Mouse (Mus musculus): Measurements from ENCODE around the gene Fbxw8.

Fbxw8 gene

DNA sequence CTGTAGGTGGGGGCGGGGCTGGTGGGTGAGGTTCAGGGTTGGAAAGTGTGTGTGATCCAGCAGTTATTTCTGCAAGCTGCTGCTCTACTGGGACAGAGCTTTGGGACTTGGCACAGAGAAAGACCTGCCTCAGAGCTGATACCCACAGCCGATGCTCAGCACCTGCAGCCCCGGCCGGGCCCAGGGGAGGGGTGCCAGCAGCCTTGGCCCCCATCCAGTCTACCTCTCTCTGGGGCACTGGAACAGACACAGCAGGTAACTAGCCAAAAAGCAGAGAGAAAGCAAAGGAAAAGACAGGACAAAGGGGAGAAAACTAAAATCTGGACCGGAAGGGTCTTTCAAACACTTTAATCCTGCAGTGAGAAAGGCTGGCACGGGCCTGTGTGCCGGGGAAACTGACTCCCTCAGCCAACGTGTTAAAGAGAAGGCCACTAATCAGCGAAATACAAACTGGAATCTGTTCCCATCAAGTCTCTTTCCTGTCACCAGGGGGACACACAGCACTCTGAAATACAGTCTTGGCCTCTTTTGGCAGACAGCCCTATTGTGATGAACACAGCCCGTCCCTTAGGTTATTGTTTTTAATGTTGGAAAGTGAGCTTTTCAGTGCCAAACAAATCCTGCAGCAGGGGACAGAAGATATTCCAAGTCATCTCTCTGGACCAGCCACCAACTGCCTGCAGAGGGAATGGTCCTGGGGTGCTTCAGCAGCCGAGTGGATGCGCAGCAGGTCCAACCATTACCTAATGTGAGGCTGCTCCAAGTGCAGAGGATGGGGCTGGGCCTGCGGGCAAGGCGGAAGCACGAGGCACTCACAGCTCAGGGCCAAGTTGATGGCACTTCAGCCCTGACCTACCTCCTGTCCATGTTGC is 78.3 kb downstream of the Fbxw8 start:
- DNase-seq (ENCODE audit: low spot score in 2 of 2), result no peak

DNA sequence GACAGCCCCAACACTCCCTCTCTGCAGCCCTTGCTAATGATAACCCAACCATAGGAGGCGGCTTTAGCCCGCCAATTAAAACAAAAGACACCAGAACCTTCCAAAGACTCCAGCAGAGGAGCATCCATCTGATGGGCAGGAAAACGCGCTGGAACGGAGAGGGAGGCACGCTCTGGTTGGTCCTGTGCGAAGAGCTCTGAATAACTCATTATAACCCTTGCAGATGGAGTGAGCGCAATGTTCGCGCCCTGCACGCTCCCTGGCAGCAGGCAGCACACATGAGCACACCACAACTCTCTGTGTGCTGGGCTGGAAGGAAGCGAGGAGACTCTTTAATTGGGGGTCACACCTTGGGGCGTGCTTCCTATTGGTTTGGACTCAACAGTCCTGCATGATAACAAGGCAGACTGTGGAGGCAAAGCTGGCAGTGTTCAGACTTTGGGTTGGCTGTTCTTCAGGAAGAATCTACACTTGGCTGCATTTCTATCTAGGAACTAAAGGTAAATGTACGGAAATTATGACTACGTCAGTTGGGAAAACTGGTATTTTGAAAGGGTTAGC is 82.0 kb downstream of the Fbxw8 start:
- no peak for DNase-seq (ENCODE audit: low spot score in 2 of 2)

- no peak for DNase-seq (ENCODE audit: low spot score in 2 of 2)
Measured at GRCm38 (mm10) chr5:118071766-118072165, 83.5 kb downstream of the Fbxw8 start.

GRCm38 (mm10) chr5:118069315-118069714 is 85.9 kb downstream of the Fbxw8 start:
- DNase-seq (ENCODE audit: low spot score in 2 of 2), result peak in 1 of 2 experiments; percentile 58

- DNase-seq (ENCODE audit: low spot score in 2 of 2), result no peak
Measured at GRCm38 (mm10) chr5:118067984-118068494, 87.2 kb downstream of the Fbxw8 start.

- no peak for DNase-seq (ENCODE audit: low spot score in 2 of 2)
Measured at GRCm38 (mm10) chr5:118067572-118067971, 87.7 kb downstream of the Fbxw8 start.

DNA sequence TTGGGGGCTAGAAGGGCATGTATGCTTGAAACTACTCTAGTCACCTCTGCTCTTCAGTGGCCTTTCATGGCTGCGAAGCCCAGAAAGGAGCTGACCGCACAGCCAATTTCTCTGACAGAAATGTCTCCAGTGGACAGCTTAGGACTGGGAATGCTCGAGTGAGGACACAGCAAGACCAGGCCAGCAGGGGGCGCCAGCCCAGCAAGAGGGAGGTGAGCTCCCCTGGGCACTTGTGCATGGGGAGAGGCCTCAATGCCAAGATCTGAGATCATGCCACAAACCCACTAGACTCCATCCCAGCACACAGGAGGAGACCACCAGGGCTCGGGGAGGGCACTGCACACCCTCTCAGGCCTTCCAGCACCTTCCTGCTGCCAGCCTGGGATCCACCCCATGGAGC is 88.4 kb downstream of the Fbxw8 start:
- DNase-seq (ENCODE audit: low spot score in 2 of 2), result no peak

- peak; percentile 47 to 74 for DNase-seq (ENCODE audit: low spot score in 2 of 2)
Measured at GRCm38 (mm10) chr5:118065516-118066255, 89.6 kb downstream of the Fbxw8 start.

DNA sequence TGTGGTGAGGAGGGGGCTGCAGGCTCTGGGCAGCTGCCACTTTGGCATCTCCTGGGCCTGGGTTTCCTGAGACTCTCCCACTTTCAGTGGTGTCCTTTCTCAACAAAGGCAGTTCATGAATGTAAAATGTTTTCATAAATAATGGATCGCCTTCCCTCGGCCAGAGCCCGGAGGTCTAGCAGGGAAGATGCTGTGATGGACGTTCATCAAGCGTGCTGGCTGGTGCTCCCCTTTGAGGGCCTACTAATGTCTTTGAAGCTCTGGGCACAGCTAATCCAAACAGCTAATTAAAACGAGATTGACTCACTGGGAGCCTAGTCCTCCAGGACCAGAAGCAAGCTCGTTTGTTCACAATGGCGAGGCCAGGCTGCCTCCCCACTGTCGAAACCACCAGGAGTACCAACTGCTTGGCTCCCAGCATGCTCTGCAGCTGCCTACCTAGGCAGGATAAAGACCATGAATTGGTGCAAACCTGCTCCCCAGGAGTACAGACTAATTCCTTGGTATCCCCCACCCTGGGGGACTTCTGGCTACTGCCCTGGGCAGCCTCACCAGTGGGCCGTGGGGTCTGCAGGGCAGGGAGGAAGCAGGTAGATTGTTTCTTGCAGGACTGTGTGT is 90.9 kb downstream of the Fbxw8 start:
- no peak for DNase-seq (ENCODE audit: low spot score in 2 of 2)

DNA sequence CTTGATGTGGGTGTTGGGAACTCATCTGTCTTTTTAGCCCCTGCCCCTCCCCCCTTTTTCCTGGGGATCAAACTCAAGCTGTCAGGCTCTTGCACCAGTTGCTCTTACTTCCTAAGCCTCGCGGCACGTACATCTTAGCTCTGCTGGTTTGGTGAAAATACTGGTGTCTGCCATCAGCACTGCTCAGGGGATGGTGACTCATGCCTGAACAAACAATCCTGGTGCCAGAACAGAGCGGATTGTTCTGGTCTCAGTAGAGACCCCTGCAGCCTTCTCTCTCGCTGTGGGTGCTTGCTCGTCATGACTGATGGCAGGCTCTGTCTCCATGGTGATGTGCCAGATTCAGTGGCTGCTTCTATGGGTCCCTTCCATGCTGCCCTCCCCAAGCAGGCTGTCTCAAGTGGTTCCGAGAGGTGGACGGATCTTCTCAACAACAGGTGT is 92.1 kb downstream of the Fbxw8 start:
- DNase-seq (ENCODE audit: low spot score in 2 of 2), result no peak

DNA sequence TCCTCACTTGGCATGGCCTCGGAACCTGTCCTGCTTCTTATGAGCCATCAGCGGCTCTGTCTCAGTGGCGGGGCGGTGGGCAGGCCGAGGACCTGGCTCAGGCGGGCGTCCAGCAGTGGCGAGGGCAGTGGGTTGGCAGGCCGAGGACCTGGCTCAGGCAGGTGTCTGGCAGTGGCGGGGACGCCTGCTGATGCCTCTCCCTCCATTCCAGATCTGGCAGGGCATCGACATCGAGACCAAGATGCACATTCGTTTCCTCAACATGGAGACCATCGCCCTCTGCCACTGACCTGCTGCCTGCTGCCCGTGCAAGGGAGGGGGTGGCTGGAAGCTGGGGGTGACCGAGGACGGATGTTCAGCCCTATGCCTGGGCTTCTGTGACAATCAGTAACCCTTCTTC is 93.9 kb downstream of the Fbxw8 start:
- DNase-seq (ENCODE audit: low spot score in 2 of 2), result no peak

DNA sequence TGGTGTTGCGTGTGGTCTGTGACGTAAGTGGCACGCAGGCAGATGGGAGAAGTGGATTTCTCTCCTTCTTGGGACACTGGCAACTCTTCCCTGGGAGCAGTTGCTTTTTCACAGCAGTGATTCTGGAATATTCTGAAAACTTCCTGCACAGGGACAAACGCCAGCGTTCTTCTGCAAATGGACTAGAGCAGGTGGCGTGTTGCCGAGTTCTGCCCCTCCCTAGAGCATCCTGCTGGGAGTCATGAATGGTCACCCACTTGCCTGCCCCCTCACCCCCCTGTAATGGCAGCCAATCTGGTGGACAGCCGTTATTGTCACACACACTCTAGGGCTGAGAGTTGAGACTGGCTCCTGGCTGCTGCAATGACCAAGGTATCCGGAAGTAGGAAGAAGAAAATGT is 95.6 kb downstream of the Fbxw8 start:
- no peak for DNase-seq (ENCODE audit: low spot score in 2 of 2)

DNA sequence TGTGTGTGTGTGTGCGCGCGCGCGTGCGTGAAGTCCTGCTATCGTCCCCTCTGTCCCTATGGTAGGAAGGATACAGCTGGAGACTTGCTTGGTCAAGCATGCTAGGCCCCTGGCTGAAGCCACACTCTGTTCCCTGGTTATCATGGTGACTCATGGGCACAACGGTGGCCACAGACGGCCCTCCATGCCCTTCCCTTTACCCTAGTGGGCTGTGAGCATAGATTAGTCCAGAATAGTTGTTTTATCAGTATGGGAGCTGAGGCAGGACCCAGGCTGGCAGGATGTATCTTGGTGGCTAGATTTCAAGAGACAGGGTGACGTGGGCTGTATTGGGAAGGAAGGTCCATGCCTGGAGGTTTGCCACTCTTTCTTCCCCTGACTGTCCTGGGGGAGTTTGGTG is 96.4 kb downstream of the Fbxw8 start:
- peak; percentile 72 to 78 for DNase-seq (ENCODE audit: low spot score in 2 of 2)

DNA sequence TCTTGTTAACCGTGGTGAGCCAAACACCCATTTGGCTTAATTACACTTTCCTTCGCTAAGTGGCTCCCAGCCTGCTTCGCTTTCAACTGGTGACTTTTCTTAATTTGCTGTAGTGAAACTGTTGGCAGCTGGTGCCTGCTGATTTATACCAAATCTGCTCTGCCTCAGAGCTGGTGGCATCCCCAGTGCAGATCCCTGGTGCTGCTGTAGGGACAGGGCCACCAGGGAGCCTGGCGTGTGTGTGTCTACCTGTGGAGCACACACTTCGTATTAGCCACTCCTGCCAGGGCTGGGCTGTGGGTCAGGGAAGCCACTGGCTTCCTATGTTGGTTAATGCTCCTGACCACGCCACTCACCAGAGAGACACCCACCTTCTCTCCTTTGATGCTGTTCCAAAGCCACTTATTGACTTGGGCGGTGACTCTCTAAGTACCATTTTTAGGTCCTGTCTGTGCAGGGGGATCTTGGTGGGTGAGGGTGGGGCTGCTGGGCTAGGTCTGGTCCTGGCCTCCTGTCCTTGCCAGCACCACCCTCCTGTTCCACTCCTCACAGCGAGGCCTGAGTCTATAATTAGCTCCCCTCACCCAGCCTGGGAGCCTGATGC is 97.7 kb downstream of the Fbxw8 start:
- peak; percentile 78 to 80 for DNase-seq (ENCODE audit: low spot score in 2 of 2)

- no peak for DNase-seq (ENCODE audit: low spot score in 2 of 2)
Measured at GRCm38 (mm10) chr5:118053205-118053604, 102.1 kb downstream of the Fbxw8 start.

DNA sequence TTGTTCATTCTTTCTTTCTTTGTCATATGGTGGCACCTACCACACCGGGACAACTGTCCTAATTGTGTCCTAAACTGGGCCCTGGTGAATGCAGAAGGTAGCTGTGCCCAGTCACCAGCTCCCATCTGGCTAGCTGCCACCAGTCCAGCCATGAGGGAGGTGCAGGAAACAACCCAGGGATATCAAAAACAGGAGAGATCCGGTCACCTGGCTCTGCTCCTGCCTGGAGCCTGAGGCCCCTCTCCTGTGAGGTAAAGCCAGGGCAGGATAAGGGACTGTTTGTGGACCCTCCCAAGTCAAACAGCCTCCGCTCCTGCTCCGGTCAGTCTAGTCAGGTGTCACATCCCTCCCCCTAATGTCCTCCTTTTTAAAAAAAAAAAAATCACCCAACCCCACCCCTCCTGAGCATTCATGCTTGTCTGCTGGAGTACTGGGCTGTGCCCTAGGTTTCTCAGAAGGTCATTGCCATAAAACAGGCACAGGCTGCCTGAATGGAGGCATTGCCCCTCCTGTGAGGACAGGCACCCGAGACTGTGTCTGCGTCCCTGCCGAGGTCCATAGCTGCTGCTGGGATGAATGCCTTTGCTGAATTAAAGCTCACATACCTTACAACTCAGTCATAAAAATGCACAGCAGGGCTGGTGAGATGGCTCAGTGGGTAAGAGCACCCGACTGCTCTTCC is 103.1 kb downstream of the Fbxw8 start:
- DNase-seq (ENCODE audit: low spot score in 2 of 2), result no peak

GRCm38 (mm10) chr5:118050743-118051142 is 104.5 kb downstream of the Fbxw8 start:
- no peak for DNase-seq (ENCODE audit: low spot score in 2 of 2)

DNA sequence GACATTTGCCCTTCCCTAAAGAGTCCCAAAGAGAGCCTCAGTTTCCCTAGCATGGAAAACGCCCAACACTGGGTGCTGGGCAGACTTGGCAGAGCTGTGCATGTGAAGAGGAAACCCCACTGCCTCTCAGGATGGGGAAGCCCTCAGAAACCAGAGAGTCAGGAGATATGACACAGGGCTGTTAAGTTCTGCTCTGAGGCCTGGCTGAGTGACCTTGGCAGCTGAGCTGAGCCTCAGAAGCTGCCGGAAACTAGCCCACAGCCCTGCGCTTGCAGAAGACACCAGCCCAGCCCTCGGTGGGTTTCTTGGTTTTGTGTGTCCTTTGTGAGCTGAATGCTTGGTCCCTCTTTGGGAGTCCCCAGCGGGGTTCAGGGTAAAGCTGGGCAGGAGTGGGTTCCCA is 106.3 kb downstream of the Fbxw8 start:
- no peak for DNase-seq (ENCODE audit: low spot score in 2 of 2)

- DNase-seq (ENCODE audit: low spot score in 2 of 2), result no peak
Measured at GRCm38 (mm10) chr5:118048412-118048811, 106.9 kb downstream of the Fbxw8 start.

DNA sequence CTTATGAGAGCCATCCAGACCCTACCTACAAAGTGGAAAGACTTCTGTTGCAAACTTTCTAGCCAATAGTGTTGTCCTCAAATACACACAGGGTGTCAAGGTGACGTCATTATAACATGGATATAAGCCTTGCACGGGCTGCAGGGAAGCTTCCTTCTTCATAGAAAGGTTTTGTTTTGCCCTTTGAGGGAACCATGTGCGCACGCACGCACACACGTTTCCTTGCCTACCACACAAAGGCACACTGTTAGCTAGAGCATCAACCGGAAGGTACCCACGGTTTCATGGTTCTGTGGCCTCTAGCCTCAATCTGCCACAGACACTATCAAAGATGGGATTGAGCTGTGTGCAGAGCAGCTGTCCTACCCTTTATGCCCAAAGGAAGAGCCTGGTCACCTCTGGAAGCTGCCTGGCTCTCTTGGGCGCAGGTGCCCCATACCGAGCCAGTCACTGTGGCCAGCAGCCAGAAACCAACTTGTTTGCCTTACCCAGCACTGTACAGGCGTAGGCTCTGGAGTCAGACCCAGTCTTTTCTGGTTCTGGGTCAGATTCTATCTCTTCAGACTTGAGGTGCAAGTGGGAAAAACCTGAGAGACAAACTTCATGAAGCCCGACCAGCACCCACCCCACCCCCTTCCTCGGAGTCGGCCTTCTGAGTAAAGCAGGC is 108.0 kb downstream of the Fbxw8 start:
- no peak for DNase-seq (ENCODE audit: low spot score in 2 of 2)

All from heart, adult 9 months (tissue).